Mouse (Mus musculus): Measurements from ENCODE around the gene Lhx8.

DNA sequence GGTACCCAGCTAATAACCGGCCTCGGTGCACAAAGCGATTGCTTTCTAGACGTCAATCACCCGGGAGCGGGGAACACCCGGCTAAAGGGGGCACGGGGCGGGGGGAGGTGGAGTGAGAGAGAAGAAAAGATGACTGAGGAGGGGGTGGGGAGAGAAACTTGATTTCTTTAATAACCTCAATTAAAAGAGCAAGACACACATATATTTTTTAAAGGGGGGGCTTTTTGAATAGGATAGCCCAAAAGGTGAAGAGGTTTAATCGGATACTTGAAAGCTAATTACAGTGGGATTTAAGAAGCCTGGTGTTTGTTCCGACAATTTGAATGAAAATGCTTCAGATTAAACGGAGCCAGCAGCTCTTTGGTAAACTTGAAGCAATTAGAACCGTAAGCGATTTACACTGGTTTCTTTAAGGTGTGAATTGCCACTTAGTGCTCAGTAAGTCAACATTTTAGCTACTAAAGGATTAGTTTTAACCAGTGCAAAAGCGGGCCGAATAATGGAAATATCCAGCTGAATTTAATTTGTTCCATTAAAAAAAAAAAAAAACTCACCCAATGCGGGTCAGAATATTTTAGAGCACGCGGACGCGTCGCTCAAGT lies 1.6 kb downstream of the Lhx8 start:
- TF ChIP-seq POLR2A (IDR thresholded peaks at IDR 0.05; ENCODE audit: control insufficient read depth, extremely low read depth, insufficient read depth, low read length, poor library complexity) = no peak
- no peak for TF ChIP-seq CTCF (IDR thresholded peaks at IDR 0.05; ENCODE audit: borderline replicate concordance, control insufficient read depth, extremely low read depth, insufficient read depth, low read length, poor library complexity)
